Mouse (Mus musculus) cerebellum, adult 2 months (tissue): Measurements from ENCODE around the gene Gins3.

Experiments used
- CTCF ChIP-seq: fragments of 200-500 bp; IDR thresholded peaks from 2 replicates; pipeline ENCODE4 v1.5.1; 2011; ENCODE audit warnings: low read depth, mild to moderate bottlenecking, control low read depth, low read length, moderate library complexity, borderline replicate concordance; ENCODE audit not compliant: insufficient read depth
- POLR2A ChIP-seq: fragments of 200-500 bp; IDR thresholded peaks from 2 replicates; pipeline ENCODE4 v1.6.1; 2011; ENCODE audit warnings: low read length, control low read depth, borderline replicate concordance; ENCODE audit not compliant: insufficient read depth

- TF ChIP-seq CTCF: no peak
- TF ChIP-seq POLR2A: no peak
These were observed 36.7 kb downstream of the Gins3 start for GRCm38 (mm10) chr8:95669967-95670366.
